Mouse (Mus musculus): Measurements from ENCODE around the gene Cobl.

The Cobl gene

DNA sequence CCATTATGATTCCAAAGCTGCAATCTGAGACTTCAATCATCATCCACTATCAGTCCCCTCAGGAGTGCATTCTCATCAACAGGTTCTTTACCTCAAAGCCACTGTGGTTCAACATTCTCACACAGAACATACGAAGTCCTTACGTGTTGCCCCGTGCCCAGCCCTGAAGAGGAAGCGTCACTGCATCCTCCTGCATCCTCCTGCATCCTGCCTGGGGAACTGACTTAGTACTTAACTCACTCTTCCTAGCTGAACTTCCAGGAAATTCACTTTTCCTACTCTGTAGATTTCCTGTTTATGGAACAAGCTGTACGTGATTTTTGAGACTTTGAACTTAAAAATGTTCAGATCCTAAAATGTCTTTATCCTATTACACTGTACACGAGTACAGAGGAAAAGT is 153.3 kb downstream of the Cobl start:
- DNase-seq (ENCODE audit: low read depth, low spot score): no peak

- no peak for DNase-seq (ENCODE audit: low read depth, low spot score)
Observed at GRCm38 (mm10) chr11:12309423-12310023, 155.2 kb downstream of the Cobl start.

DNA sequence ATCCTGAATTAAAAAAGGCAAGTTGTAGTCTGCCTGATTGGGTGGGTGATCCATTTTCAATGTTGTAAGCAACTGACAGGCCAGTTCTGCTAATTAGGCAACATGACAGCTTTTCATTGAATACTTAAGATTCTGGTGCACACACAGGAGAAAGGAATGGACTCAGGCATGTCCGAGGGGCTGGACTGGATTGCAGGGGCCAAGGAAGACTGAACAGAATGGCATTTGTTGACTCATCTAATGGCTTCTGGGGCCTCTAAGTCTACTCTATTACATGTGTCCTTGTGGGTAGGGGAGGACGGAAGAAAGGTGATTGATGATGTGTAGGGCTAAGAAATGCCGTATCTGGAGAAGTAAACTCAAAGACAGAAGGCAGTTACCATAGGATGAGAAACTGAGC is 159.9 kb downstream of the Cobl start:
- no peak for DNase-seq (ENCODE audit: low read depth, low spot score)

DNA sequence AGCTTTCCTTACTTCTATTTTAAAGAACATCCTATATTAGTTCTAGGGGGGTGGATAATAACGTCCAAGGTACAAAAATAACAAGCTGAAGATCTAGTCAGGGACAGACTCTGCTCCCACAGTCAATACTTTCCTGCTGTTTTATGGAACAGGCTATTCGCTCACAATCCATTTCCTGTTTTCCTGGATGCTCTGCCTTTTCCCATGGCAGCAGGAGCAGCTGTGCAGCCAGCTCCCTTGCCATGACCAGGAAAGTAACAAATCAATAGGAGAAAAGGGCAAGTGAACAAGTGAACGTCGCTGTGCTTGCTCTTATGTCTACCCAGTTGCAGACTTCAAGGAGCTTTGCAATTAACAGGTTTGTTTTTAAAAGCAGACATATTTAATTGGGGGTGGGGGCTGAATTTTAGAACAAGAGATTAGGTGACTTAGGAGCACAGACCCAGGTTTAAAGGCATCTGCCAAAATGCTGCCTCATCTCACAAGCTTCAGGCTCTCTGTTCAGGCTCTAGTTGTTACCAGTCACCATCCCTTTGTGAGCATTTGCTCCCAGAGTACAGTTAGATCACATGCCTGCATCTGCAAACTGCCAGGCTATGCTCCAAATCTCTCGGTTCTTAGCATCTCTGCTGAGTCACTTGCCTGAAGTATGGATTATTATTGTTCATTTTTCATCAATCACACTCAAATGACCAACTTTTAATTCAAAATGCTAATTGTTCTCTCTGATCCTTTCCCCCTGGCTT is 164.9 kb downstream of the Cobl start:
- DNase-seq (ENCODE audit: low read depth, low spot score): no peak

GRCm38 (mm10) chr11:12291654-12291935 is 173.2 kb downstream of the Cobl start:
- DNase-seq (ENCODE audit: low read depth, low spot score): no peak

- DNase-seq (ENCODE audit: low read depth, low spot score): peak; percentile 48
Observed at GRCm38 (mm10) chr11:12290911-12291653, 173.7 kb downstream of the Cobl start.

DNA sequence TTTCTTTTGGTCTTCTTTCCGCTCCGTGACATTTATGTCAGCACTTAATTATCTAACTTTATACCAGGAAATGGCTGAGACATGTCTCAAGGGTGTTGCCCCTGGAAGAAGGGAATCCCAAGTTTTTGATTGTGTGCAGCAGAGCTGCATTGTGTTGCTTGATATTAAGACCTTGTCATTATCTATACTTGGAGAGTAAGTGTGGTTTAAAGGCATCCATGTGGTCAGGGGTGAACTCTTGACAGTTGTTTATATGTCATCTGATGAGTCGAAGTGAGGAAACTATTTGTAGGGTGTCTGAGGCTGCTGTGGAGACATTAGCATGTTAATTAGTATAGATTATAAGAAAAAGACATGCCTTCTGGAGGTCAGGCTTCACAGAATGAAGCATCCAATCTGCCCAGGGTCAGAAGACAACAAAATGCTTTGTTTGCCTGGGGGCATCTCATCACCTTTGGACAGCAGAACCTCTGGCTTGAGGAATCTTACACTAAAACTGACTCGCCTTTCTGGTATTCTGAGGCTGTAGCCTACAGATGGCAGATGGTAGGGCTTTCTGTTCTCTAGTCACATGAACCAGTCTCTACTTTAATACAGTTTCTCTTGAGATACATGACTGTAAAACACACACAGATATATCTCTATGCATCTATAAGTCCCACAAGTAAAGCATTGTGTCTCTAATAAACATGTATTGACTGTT is 179.3 kb downstream of the Cobl start:
- DNase-seq (ENCODE audit: low read depth, low spot score): no peak

GRCm38 (mm10) chr11:12280711-12281110 is 184.0 kb downstream of the Cobl start:
- DNase-seq (ENCODE audit: low read depth, low spot score): no peak

- no peak for DNase-seq (ENCODE audit: low read depth, low spot score)
Observed at GRCm38 (mm10) chr11:12274276-12274675, 190.5 kb downstream of the Cobl start.

- DNase-seq (ENCODE audit: low read depth, low spot score): no peak
Observed at GRCm38 (mm10) chr11:12273726-12274125, 191.0 kb downstream of the Cobl start.

DNA sequence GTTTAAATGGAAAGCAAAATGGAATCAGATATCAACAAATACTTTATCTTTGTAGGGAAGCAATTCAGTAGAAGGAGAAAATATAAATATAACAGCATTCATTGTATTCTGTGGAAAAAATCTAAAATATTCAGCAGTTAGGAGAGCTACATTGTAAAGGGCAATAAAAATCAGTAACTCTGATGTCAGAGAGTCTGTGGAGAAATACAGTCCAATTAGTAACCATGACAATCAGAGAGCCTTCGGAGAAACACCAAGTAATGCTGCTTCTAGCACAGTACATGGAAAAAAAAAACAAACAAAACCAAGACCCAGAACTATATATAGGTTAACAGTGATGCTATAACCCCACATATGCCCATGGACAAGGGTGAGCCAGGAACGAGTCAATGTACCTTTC is 206.3 kb downstream of the Cobl start:
- DNase-seq (ENCODE audit: low read depth, low spot score): no peak

- DNase-seq (ENCODE audit: low read depth, low spot score): no peak
Observed at GRCm38 (mm10) chr11:12257324-12258118, 207.2 kb downstream of the Cobl start.

DNA sequence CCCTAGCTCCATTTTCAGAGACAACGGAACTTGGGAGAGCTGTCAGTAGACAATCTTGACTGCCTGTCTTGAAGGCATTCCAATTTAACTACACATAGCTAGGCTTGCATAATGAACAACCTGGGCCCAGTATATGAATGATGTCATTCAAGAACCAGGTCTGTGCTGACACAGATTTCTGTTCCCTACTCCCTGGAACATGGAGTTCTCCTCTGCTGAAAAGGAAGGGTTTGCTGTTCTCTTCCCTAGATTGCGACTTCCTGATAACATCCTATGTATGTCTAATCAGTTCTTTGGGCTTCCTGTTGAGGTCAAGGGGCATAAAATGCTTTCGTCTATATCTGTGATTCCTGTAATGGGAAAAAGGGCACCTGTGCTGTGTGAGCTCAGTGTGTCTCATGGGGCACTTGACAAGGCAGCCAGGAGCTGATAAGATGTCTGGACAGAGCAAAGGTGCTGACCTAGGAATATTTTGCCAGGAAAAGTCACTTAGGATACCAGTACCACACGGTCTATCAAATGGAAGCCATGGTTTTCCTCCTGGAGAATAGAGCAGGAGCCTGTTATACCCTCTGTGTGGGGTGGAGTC is 219.3 kb downstream of the Cobl start:
- DNase-seq (ENCODE audit: low read depth, low spot score): no peak

GRCm38 (mm10) chr11:12236341-12236740 is 228.4 kb downstream of the Cobl start:
- no peak for DNase-seq (ENCODE audit: low read depth, low spot score)

- DNase-seq (ENCODE audit: low read depth, low spot score): no peak
Observed at GRCm38 (mm10) chr11:12234876-12235275, 229.9 kb downstream of the Cobl start.

- no peak for DNase-seq (ENCODE audit: low read depth, low spot score)
Observed at GRCm38 (mm10) chr11:12234126-12234525, 230.6 kb downstream of the Cobl start.

- no peak for DNase-seq (ENCODE audit: low read depth, low spot score)
Observed at GRCm38 (mm10) chr11:12232743-12233125, 232.0 kb downstream of the Cobl start.

DNA sequence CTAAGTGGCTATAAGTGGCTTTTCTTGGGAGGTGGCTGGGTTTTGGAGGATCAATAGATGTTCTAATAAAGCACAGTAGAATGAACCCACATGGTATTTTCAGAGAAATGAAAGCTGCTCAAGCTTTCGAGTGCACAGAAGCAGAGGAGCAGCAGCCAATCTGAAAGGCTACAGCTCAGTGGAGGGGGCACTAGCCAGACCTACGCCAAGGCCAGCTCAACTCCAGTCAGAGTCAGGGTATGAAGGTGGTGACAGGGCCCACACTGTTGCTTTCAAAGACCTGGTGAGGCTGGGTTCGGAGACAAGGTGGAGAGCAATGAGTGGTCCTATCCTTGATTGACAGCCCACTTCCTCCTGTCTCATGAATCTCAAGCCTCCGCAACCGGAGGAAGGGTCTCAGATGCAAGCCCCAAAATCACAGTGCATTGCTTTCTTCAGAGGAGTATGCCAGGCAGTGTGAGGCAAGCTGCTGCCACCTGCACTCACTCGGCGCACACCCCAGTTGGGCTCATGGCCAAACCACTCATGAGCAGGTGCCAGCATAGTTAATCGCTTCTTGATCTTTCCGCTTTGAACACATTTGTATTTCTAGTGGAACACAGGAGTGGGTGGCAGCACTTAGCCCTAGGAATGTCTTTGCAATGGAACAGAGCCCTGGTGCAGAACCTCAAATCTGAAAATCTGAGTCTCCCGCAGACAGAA is 232.6 kb downstream of the Cobl start:
- DNase-seq (ENCODE audit: low read depth, low spot score): no peak

GRCm38 (mm10) chr11:12231481-12232035 is 233.2 kb downstream of the Cobl start:
- DNase-seq (ENCODE audit: low read depth, low spot score): no peak

- DNase-seq (ENCODE audit: low read depth, low spot score): no peak
Observed at GRCm38 (mm10) chr11:12229411-12229810, 235.3 kb downstream of the Cobl start.
